Mouse (Mus musculus) limb, embryonic 15.5 days (tissue): ENCODE measurements at regions not wholly inside any gene's neighbourhood (a gene's known extent, or its start where the extent isn't known, plus 50 kb on each side); places are given as distances from the start of the nearest gene placed in this dataset.
A peak's percentile ranks its signal among the peaks of the same experiment; 100 is the strongest.
"Not testable (repeated sequence)": the region's sequence is repeated elsewhere in the genome, so short reads cannot be mapped to it uniquely, and the experiment has no call there.

ENCODE experiments used
- ATAC-seq: fragments of 200-750 bp; cut with Nextera tagmentation; 2 replicates; pipeline ENCODE4 v1.8.0; 2017; ENCODE audit warnings: low read depth, moderate TSS enrichment; ENCODE audit not compliant: insufficient number of reproducible peaks, low FRiP score, low TSS enrichment
- H3K27ac ChIP-seq: fragments of 300-500 bp; sonication (generic); 2 replicates; pipeline ENCODE4 v1.5.1; 2015; ENCODE audit warnings: moderate library complexity, mild to moderate bottlenecking, inconsistent platforms
- H3K27me3 ChIP-seq: fragments of 300-500 bp; sonication (generic); 2 replicates; pipeline ENCODE4 v1.6.1; 2015; ENCODE audit warnings: inconsistent platforms
- H3K36me3 ChIP-seq: fragments of 300-500 bp; sonication (generic); 2 replicates; pipeline ENCODE4 v1.6.1; 2015; ENCODE audit warnings: inconsistent platforms
- H3K4me1 ChIP-seq: fragments of 300-500 bp; sonication (generic); 2 replicates; pipeline ENCODE4 v1.6.1; 2015; ENCODE audit warnings: inconsistent platforms
- H3K4me2 ChIP-seq: fragments of 300-500 bp; sonication (generic); 2 replicates; pipeline ENCODE4 v1.6.1; 2015; ENCODE audit warnings: mild to moderate bottlenecking, inconsistent platforms
- H3K4me3 ChIP-seq: fragments of 300-500 bp; sonication (generic); 2 replicates; pipeline ENCODE4 v1.5.1; 2015; ENCODE audit warnings: mild to moderate bottlenecking, inconsistent platforms
- H3K9ac ChIP-seq: fragments of 300-500 bp; sonication (generic); 2 replicates; pipeline ENCODE4 v1.6.1; 2015; ENCODE audit warnings: inconsistent platforms
- H3K9me3 ChIP-seq: fragments of 300-500 bp; sonication (generic); 2 replicates; pipeline ENCODE4 v1.6.1; 2016; ENCODE audit warnings: inconsistent platforms
- WGBS: fragments of 180-500 bp; shearing (Covaris S2); methylation state at CpG from one replicate; pipeline ENCODE4 v1.1.7; 2015; 5-methylcytosine and 5-hydroxymethylcytosine counted together

- ATAC-seq: no peak
- Histone ChIP-seq H3K9ac (no peak overlapping the region), H3K27ac (no peak overlapping the region), H3K9me3 (no peaks in the 10 kb centered on the region), H3K4me1 (peaks cover 10% of the 10 kb centered on the region), H3K4me3 (no peak overlapping the region), H3K4me2 (no peak overlapping the region), H3K27me3 (no peaks in the 10 kb centered on the region), H3K36me3 (no peaks in the 10 kb centered on the region)
- WGBS: 74% methylated on average over 5 of the region's 5 CpGs
Measured at GRCm38 (mm10) chr10:91437917-91438316, 256.8 kb upstream of the Tmpo start.

GRCm38 (mm10) chr10:91436091-91436569, 255.0 kb upstream of the Tmpo start:
- 11% methylated on average over 9 of the region's 9 CpGs for WGBS
- no peak overlapping the region for H3K27ac ChIP-seq
- no peaks in the 10 kb centered on the region for H3K9me3 ChIP-seq
- ATAC-seq: 0 out of 2 replicates have a peak, but pooled peaks have one; percentile 40
- no peaks in the 10 kb centered on the region for H3K27me3 ChIP-seq
- H3K4me1 ChIP-seq: peaks cover 10% of the 10 kb centered on the region
- H3K9ac ChIP-seq: no peak overlapping the region
- H3K36me3 ChIP-seq: no peaks in the 10 kb centered on the region
- no peak overlapping the region for H3K4me2 ChIP-seq
- no peak overlapping the region for H3K4me3 ChIP-seq

GRCm38 (mm10) chr10:91430281-91430680, 249.2 kb upstream of the Tmpo start:
- no peak overlapping the region for H3K4me2 ChIP-seq
- 30% methylated on average over 5 of the region's 5 CpGs for WGBS
- 0 out of 2 replicates have a peak, but pooled peaks cover 3% of the 10 kb centered on the region for H3K4me1 ChIP-seq
- no peak overlapping the region for H3K27ac ChIP-seq
- no peaks in the 10 kb centered on the region for H3K9me3 ChIP-seq
- no peaks in the 10 kb centered on the region for H3K36me3 ChIP-seq
- ATAC-seq: no peak
- H3K27me3 ChIP-seq: no peaks in the 10 kb centered on the region
- H3K9ac ChIP-seq: no peak overlapping the region
- H3K4me3 ChIP-seq: no peak overlapping the region

- no peak for ATAC-seq
- Histone ChIP-seq H3K4me1 (0 out of 2 replicates have a peak, but pooled peaks cover 3% of the 10 kb centered on the region), H3K4me3 (no peak overlapping the region), H3K9ac (no peak overlapping the region), H3K9me3 (no peaks in the 10 kb centered on the region), H3K36me3 (no peaks in the 10 kb centered on the region), H3K27me3 (no peaks in the 10 kb centered on the region), H3K4me2 (no peak overlapping the region), H3K27ac (no peak overlapping the region)
- WGBS: 75% methylated on average over 3 of the region's 3 CpGs
Measured at GRCm38 (mm10) chr10:91426584-91426983, 245.5 kb upstream of the Tmpo start.

GRCm38 (mm10) chr10:91425625-91426385, 244.7 kb upstream of the Tmpo start:
- H3K27ac ChIP-seq, H3K27me3 ChIP-seq, H3K4me2 ChIP-seq, H3K9me3 ChIP-seq, H3K4me1 ChIP-seq, ATAC-seq, H3K9ac ChIP-seq, H3K4me3 ChIP-seq, H3K36me3 ChIP-seq: not testable (repeated sequence)
- WGBS: 81% methylated on average over 7 of the region's 7 CpGs

- Histone ChIP-seq H3K27ac (no peak overlapping the region), H3K4me2 (no peak overlapping the region), H3K36me3 (no peaks in the 10 kb centered on the region), H3K9ac (no peak overlapping the region), H3K9me3 (no peaks in the 10 kb centered on the region), H3K27me3 (no peaks in the 10 kb centered on the region), H3K4me3 (no peak overlapping the region), H3K4me1 (0 out of 2 replicates have a peak, but pooled peaks cover 3% of the 10 kb centered on the region)
- WGBS: 62% methylated on average over 5 of the region's 5 CpGs
- ATAC-seq: no peak
Measured at GRCm38 (mm10) chr10:91424786-91425185, 243.7 kb upstream of the Tmpo start.

- Histone ChIP-seq H3K36me3 (no peaks in the 10 kb centered on the region), H3K9me3 (no peaks in the 10 kb centered on the region), H3K27me3 (no peaks in the 10 kb centered on the region), H3K4me3 (no peak overlapping the region), H3K9ac (no peak overlapping the region), H3K4me2 (no peak overlapping the region), H3K27ac (no peak overlapping the region), H3K4me1 (no peaks in the 10 kb centered on the region)
- no peak for ATAC-seq
- 76% methylated on average over 3 of the region's 3 CpGs for WGBS
Measured at GRCm38 (mm10) chr10:91387255-91387654, 206.1 kb upstream of the Tmpo start.

GRCm38 (mm10) chr10:91384372-91384771, 203.3 kb upstream of the Tmpo start:
- Histone ChIP-seq H3K4me3 (no peak overlapping the region), H3K27me3 (no peaks in the 10 kb centered on the region), H3K4me2 (no peak overlapping the region), H3K9ac (no peak overlapping the region), H3K36me3 (no peaks in the 10 kb centered on the region), H3K27ac (no peak overlapping the region), H3K9me3 (no peaks in the 10 kb centered on the region), H3K4me1 (no peaks in the 10 kb centered on the region)
- ATAC-seq: no peak
- WGBS: 54% methylated on average over 2 of the region's 2 CpGs

GRCm38 (mm10) chr10:91376683-91377082, 195.6 kb upstream of the Tmpo start:
- H3K4me3 ChIP-seq: no peak overlapping the region
- no peak for ATAC-seq
- 60% methylated on average over 3 of the region's 3 CpGs for WGBS
- no peak overlapping the region for H3K27ac ChIP-seq
- H3K4me2 ChIP-seq: no peak overlapping the region
- H3K27me3 ChIP-seq: no peaks in the 10 kb centered on the region
- H3K9ac ChIP-seq: no peak overlapping the region
- no peaks in the 10 kb centered on the region for H3K36me3 ChIP-seq
- no peaks in the 10 kb centered on the region for H3K9me3 ChIP-seq
- no peaks in the 10 kb centered on the region for H3K4me1 ChIP-seq

- Histone ChIP-seq H3K27ac (no peak overlapping the region), H3K4me2 (no peak overlapping the region), H3K9me3 (no peaks in the 10 kb centered on the region), H3K36me3 (no peaks in the 10 kb centered on the region), H3K9ac (no peak overlapping the region), H3K4me1 (no peaks in the 10 kb centered on the region), H3K4me3 (no peak overlapping the region), H3K27me3 (no peaks in the 10 kb centered on the region)
- ATAC-seq: no peak
- 67% methylated on average over 1 of the region's 1 CpGs for WGBS
Measured at GRCm38 (mm10) chr10:91367488-91367887, 186.4 kb upstream of the Tmpo start.

GRCm38 (mm10) chr10:91362587-91362986, 181.5 kb upstream of the Tmpo start:
- H3K27ac ChIP-seq: no peak overlapping the region
- no peaks in the 10 kb centered on the region for H3K27me3 ChIP-seq
- H3K36me3 ChIP-seq: no peaks in the 10 kb centered on the region
- no peak for ATAC-seq
- H3K9me3 ChIP-seq: no peaks in the 10 kb centered on the region
- WGBS: 74% methylated on average over 3 of the region's 3 CpGs
- no peak overlapping the region for H3K4me2 ChIP-seq
- H3K9ac ChIP-seq: no peak overlapping the region
- H3K4me1 ChIP-seq: no peaks in the 10 kb centered on the region
- no peak overlapping the region for H3K4me3 ChIP-seq

GRCm38 (mm10) chr10:91361621-91362020, 180.5 kb upstream of the Tmpo start:
- Histone ChIP-seq H3K27me3 (no peaks in the 10 kb centered on the region), H3K4me2 (no peak overlapping the region), H3K4me1 (no peaks in the 10 kb centered on the region), H3K36me3 (no peaks in the 10 kb centered on the region), H3K4me3 (no peak overlapping the region), H3K9me3 (no peaks in the 10 kb centered on the region), H3K27ac (no peak overlapping the region), H3K9ac (no peak overlapping the region)
- whole genome bisulfite sequencing: 80% methylated on average over 2 of the region's 2 CpGs
- ATAC-seq: no peak
